9 mouse cellular contexts compared by ENCODE assay signal in genomic region chr9:62837611-62838010, GRCm38 (mm10). TPM values are rescaled to one million over a fixed set of nuclear protein-coding genes. Genes with fewer than 3 reads are reported as not detected.
A peak's percentile ranks its signal among the peaks of the same experiment; 100 is the strongest.
DNase-seq lines count a peak whose midpoint lies in the region; ATAC-seq and TF ChIP-seq lines count a peak whose summit lies in the region.
"Had no signal": no experiment of that assay in that cellular context is flagged by ENCODE, and none has a peak within 500 bp of the region (broad histone marks: within the 10 kb centered on the region; RNA-seq: fewer than 3 reads in every experiment).

No protein-coding gene starts in this region.

- H3K4me2 ChIP-seq in heart, postnatal 0 days (ENCODE audit: low read depth, low read length): peak overlapping the region; percentile 91
- peak overlapping the region; percentile 81; the same call in 1 of the 2 replicates for H3K4me2 ChIP-seq in neural tube, embryonic 13.5 days
- peak overlapping the region; percentile 89 for H3K4me2 ChIP-seq in liver, embryonic 12.5 days

- H3K9ac ChIP-seq in heart, postnatal 0 days (replicated peaks; ENCODE audit: low read depth, low read length): no peak overlapping the region
- H3K9ac ChIP-seq in neural tube, embryonic 13.5 days: no peak overlapping the region
- peak overlapping the region; percentile 94 for H3K9ac ChIP-seq in liver, embryonic 12.5 days

- no peak for TF ChIP-seq CTCF in heart, postnatal 0 days (IDR thresholded peaks at IDR 0.05; ENCODE audit: low read depth)

- no peaks in the 10 kb centered on the region for H3K36me3 ChIP-seq in heart, postnatal 0 days (replicated peaks; ENCODE audit: control insufficient read depth, insufficient read depth, low read length)
- H3K36me3 ChIP-seq in neural tube, embryonic 13.5 days: no peaks in the 10 kb centered on the region
- H3K36me3 ChIP-seq in liver, embryonic 12.5 days: no peaks in the 10 kb centered on the region

- no peaks in the 10 kb centered on the region for H3K27me3 ChIP-seq in heart, postnatal 0 days (ENCODE audit: control insufficient read depth, insufficient read depth, low read length)
- peaks cover 3% of the 10 kb centered on the region; the same call in 1 of the 2 replicates for H3K27me3 ChIP-seq in neural tube, embryonic 13.5 days
- H3K27me3 ChIP-seq in liver, embryonic 12.5 days (replicated peaks): no peaks in the 10 kb centered on the region

- TF ChIP-seq EP300 in heart, postnatal 0 days (IDR thresholded peaks at IDR 0.05; ENCODE audit: low read depth): no peak

- H3K4me3 ChIP-seq in heart, postnatal 0 days (ENCODE audit: low read depth, low read length): no peak overlapping the region
- H3K4me3 ChIP-seq in neural tube, embryonic 13.5 days: no peak overlapping the region
- peak overlapping the region; percentile 76; the same call in 1 of the 2 replicates for H3K4me3 ChIP-seq in liver, embryonic 12.5 days

- 36% methylated on average over 3 of the region's 3 CpGs for WGBS in heart, postnatal 0 days
- 58% methylated on average over 3 of the region's 3 CpGs for whole genome bisulfite sequencing in neural tube, embryonic 13.5 days
- WGBS in liver, embryonic 12.5 days (ENCODE audit: insufficient replicate concordance): 40% methylated on average over 3 of the region's 3 CpGs

- H3K9me3 ChIP-seq in heart, postnatal 0 days (replicated peaks; ENCODE audit: control insufficient read depth, low read length): no peaks in the 10 kb centered on the region
- no peaks in the 10 kb centered on the region for H3K9me3 ChIP-seq in neural tube, embryonic 13.5 days
- no peaks in the 10 kb centered on the region for H3K9me3 ChIP-seq in liver, embryonic 12.5 days (replicated peaks)

- 0 out of 2 replicates have a peak, but pooled peaks cover 10% of the 10 kb centered on the region for H3K4me1 ChIP-seq in heart, postnatal 0 days (ENCODE audit: control insufficient read depth, insufficient read depth)
- peaks cover 16% of the 10 kb centered on the region for H3K4me1 ChIP-seq in neural tube, embryonic 13.5 days (replicated peaks)
- H3K4me1 ChIP-seq in liver, embryonic 12.5 days: peaks cover 55% of the 10 kb centered on the region

- peak overlapping the region; percentile 67; the same call in 1 of the 2 replicates for H3K27ac ChIP-seq in heart, postnatal 0 days (ENCODE audit: low read depth)
- peak overlapping the region; percentile 38; the same call in 1 of the 2 replicates for H3K27ac ChIP-seq in neural tube, embryonic 13.5 days (replicated peaks)
- peak overlapping the region; percentile 90 for H3K27ac ChIP-seq in liver, embryonic 12.5 days

- no peak for ATAC-seq in heart, postnatal 0 days (ENCODE audit: insufficient read depth, low read depth)
- no peak for ATAC-seq in neural tube, embryonic 13.5 days (ENCODE audit: low read depth)
- no peak for ATAC-seq in liver, embryonic 12.5 days
- ATAC-seq in CD4-positive, CD25-positive, alpha-beta regulatory T cell, adult 4 months: no peak

- no peak for DNase-seq in heart, postnatal 0 days (ENCODE audit: low spot score)
- no peak for DNase-seq in heart, adult 8-10 months (ENCODE audit: low spot score)
- no peak for DNase-seq in neural tube, embryonic 10.5 days (ENCODE audit: extremely low spot score, low spot score)
- DNase-seq in Muller cell, postnatal 12 days (ENCODE audit: inconsistent ontology term): no peak
- DNase-seq: kidney, adult 18-20 months; left cerebral cortex, postnatal 4 days had no signal

RNA-seq across cellular contexts. Expression of gene Cln6, which starts 1.0 kb away (rescaled TPM):
- total RNA-seq in heart, postnatal 0 days (2014; rRNA removed; ENCODE audit: low replicate concordance): 38.3 and 43.0 TPM in 2 replicates
- 12.3 and 12.6 TPM in 2 replicates for polyA plus RNA-seq in heart, postnatal 0 days (2015; fragmentation: Nextera tagmentation; extraction: Ambion mirVana)
- 10 to 100 TPM; 23.9 to 28.4 (median 26.4) TPM for total RNA-seq in heart, adult 8-10 months (2022)
- polyA plus RNA-seq in neural tube, embryonic 13.5 days (2015; fragmentation: Nextera tagmentation; extraction: Ambion mirVana): 4.8 and 6.8 TPM in 2 replicates
- 15.2 and 18.5 TPM in 2 replicates for polyA plus RNA-seq in liver, embryonic 12.5 days (2016; fragmentation: Nextera tagmentation; extraction: Ambion mirVana)
- 10 to 100 TPM in 1 of 2 experiments, 1 to 10 TPM in 1; 9.2 to 10.8 TPM for polyA plus RNA-seq in CD4-positive, CD25-positive, alpha-beta regulatory T cell, adult 4 months (2017; shearing (Covaris generic))

RNA-seq across cellular contexts. Expression of gene Calml4, which starts 20.3 kb away (rescaled TPM):
- total RNA-seq in heart, postnatal 0 days (2014; rRNA removed; ENCODE audit: low replicate concordance): not detected in 2 replicates
- 1.8 and 2.5 TPM in 2 replicates for polyA plus RNA-seq in heart, postnatal 0 days (2015; fragmentation: Nextera tagmentation; extraction: Ambion mirVana)
- total RNA-seq in heart, adult 8-10 months (2022): 1 to 10 TPM in 3 of 4 experiments, under 1 TPM in 1; 0.44 to 2.5 (median 1.5) TPM
- polyA plus RNA-seq in neural tube, embryonic 13.5 days (2015; fragmentation: Nextera tagmentation; extraction: Ambion mirVana): 5.6 and 7.9 TPM in 2 replicates
- 1.2 and 2.7 TPM in 2 replicates for polyA plus RNA-seq in liver, embryonic 12.5 days (2016; fragmentation: Nextera tagmentation; extraction: Ambion mirVana)
- polyA plus RNA-seq in CD4-positive, CD25-positive, alpha-beta regulatory T cell, adult 4 months (2017; shearing (Covaris generic)): 1 to 10 TPM in 1 of 2 experiments, under 1 TPM in 1; 0.63 to 1.0 TPM

RNA-seq across cellular contexts. Expression of gene Fem1b, which starts 25.9 kb away (rescaled TPM):
- total RNA-seq in heart, postnatal 0 days (2014; rRNA removed; ENCODE audit: low replicate concordance): 28.9 and 39.4 TPM in 2 replicates
- polyA plus RNA-seq in heart, postnatal 0 days (2015; fragmentation: Nextera tagmentation; extraction: Ambion mirVana): 5.8 and 6.8 TPM in 2 replicates
- 10 to 100 TPM; 13.7 to 14.5 (median 14.1) TPM for total RNA-seq in heart, adult 8-10 months (2022)
- 44.6 and 45.3 TPM in 2 replicates for polyA plus RNA-seq in neural tube, embryonic 13.5 days (2015; fragmentation: Nextera tagmentation; extraction: Ambion mirVana)
- 19.5 and 20.3 TPM in 2 replicates for polyA plus RNA-seq in liver, embryonic 12.5 days (2016; fragmentation: Nextera tagmentation; extraction: Ambion mirVana)
- polyA plus RNA-seq in CD4-positive, CD25-positive, alpha-beta regulatory T cell, adult 4 months (2017; shearing (Covaris generic)): 1 to 10 TPM; 3.9 to 4.7 TPM

Comparison
In these comparisons a context has a peak if more than half of its experiments do, and no peak if none do; other contexts are left out.
1. H3K27ac ChIP-seq: peak in every context shown above with its lines; median percentile 90 in liver, embryonic 12.5 days; 67 in heart, postnatal 0 days; 38 in neural tube, embryonic 13.5 days.